28 mouse cellular contexts compared by ENCODE assay signal in the genomic region with DNA sequence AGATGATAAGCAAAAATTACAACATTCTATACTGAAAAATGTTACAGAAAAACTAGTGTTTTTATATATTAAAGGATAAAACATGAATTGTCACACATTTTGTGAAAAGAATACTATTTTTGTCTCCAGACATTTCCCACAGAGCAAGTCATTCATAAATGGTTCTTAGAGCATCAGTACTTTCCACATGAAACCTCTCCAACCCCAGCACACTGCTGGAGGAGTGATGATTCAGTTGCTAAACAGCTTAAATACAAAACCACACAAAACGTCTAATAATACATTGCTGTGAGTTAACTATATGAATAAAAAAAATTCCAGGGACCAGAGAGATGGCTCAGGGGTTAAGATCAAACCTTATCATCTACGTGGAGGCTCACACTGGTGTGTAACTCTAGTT.
"Had no signal": no experiment of that assay in that cellular context is flagged by ENCODE, and none has a peak within 500 bp of the region (broad histone marks: within the 10 kb centered on the region; RNA-seq: fewer than 3 reads in every experiment).

No protein-coding gene starts in this region.

- H3K36me3 ChIP-seq: heart, embryonic 10.5 days; heart, embryonic 13.5 days; heart, embryonic 15.5 days; hindbrain, embryonic 15.5 days; kidney, embryonic 15.5 days; limb, embryonic 10.5 days; limb, embryonic 12.5 days; liver, embryonic 13.5 days; liver, embryonic 15.5 days had no signal

- H3K4me1 ChIP-seq: heart, embryonic 10.5 days; heart, embryonic 15.5 days; hindbrain, embryonic 13.5 days; hindbrain, embryonic 15.5 days; kidney, embryonic 15.5 days; limb, embryonic 10.5 days; limb, embryonic 12.5 days; liver, embryonic 13.5 days; liver, embryonic 15.5 days had no signal

- H3K27ac ChIP-seq: heart, embryonic 10.5 days; heart, embryonic 13.5 days; heart, embryonic 15.5 days; hindbrain, embryonic 13.5 days; hindbrain, embryonic 15.5 days; hindbrain, postnatal 0 days; kidney, embryonic 15.5 days; kidney, postnatal 0 days; left cerebral cortex, adult 2 months; limb, embryonic 10.5 days; limb, embryonic 12.5 days; liver, embryonic 13.5 days; liver, embryonic 15.5 days had no signal

- H3K4me3 ChIP-seq: heart, embryonic 10.5 days; heart, embryonic 13.5 days; heart, embryonic 15.5 days; hindbrain, embryonic 13.5 days; hindbrain, embryonic 15.5 days; kidney, embryonic 15.5 days; left cerebral cortex, adult 2 months; limb, embryonic 10.5 days; limb, embryonic 12.5 days; liver, embryonic 13.5 days; liver, embryonic 15.5 days had no signal

- ATAC-seq: hindbrain, postnatal 0 days; intestine, embryonic 16.5 days; liver, postnatal 0 days had no signal

- H3K9me3 ChIP-seq: heart, embryonic 10.5 days; heart, embryonic 13.5 days; heart, embryonic 15.5 days; hindbrain, embryonic 13.5 days; hindbrain, embryonic 15.5 days; kidney, embryonic 15.5 days; limb, embryonic 10.5 days; limb, embryonic 12.5 days; liver, embryonic 13.5 days; liver, embryonic 15.5 days had no signal

- DNase-seq: gastrocnemius, postnatal 14 days; gastrocnemius, postnatal 36 days; heart, adult 18-20 months; heart, postnatal 14 days; heart, postnatal 36 days; kidney, adult 11 months; kidney, adult 2 months; kidney, adult 9 months; kidney, postnatal 14 days; kidney, postnatal 36 days; layer of hippocampus, adult 9-11 months; liver; liver, embryonic 13.5 days; liver, postnatal 0 days had no signal

- H3K9ac ChIP-seq: heart, embryonic 13.5 days; heart, embryonic 15.5 days; hindbrain, embryonic 13.5 days; hindbrain, embryonic 15.5 days; kidney, embryonic 15.5 days; limb, embryonic 12.5 days; liver, embryonic 13.5 days; liver, embryonic 15.5 days; liver, postnatal 0 days had no signal

- H3K4me2 ChIP-seq: heart, embryonic 13.5 days; heart, embryonic 15.5 days; hindbrain, embryonic 13.5 days; hindbrain, embryonic 15.5 days; kidney, embryonic 15.5 days; limb, embryonic 12.5 days; liver, embryonic 11.5 days; liver, embryonic 13.5 days; liver, embryonic 15.5 days had no signal

- H3K27me3 ChIP-seq: heart, embryonic 13.5 days; heart, embryonic 15.5 days; hindbrain, embryonic 13.5 days; hindbrain, embryonic 15.5 days; kidney, embryonic 15.5 days; limb, embryonic 12.5 days; liver, embryonic 13.5 days; liver, embryonic 15.5 days had no signal
